Mouse (Mus musculus): ENCODE results near the gene Olfr1342. TPM values are rescaled to one million over a fixed set of nuclear protein-coding genes. Genes with fewer than 3 reads are reported as not detected.
A peak's percentile ranks its signal among the peaks of the same experiment; 100 is the strongest.

Gene Olfr1342
- polyA plus RNA-seq (2016; fragmentation: Nextera tagmentation; extraction: Ambion mirVana): 0.12 TPM in 1 of 2 replicates, not detected in the other

GRCm38 (mm10) chr4:118692412-118692973, at the start of gene Olfr1342:
Olfr1342 (minus strand) TSS chr4:118692756.
- Histone ChIP-seq H3K4me3 (replicated peaks) (no peak within 1 kb of the TSS), H3K4me2 (no peak within 1 kb of the TSS), H3K27ac (no peak within 1 kb of the TSS), H3K27me3 (no peaks in the 10 kb centered on the region), H3K4me1 (0 out of 2 replicates have a peak, but pooled peaks cover 4% of the 10 kb centered on the region), H3K36me3 (replicated peaks) (no peaks in the 10 kb centered on the region), H3K9me3 (no peaks in the 10 kb centered on the region), H3K9ac (no peak within 1 kb of the TSS)
- WGBS: 47% methylated on average over 12 of the region's 12 CpGs
- no peak for ATAC-seq (ENCODE audit: low FRiP score)

- Histone ChIP-seq H3K36me3 (replicated peaks) (no peaks in the 10 kb centered on the region), H3K4me3 (replicated peaks) (no peak overlapping the region), H3K9me3 (peaks cover 5% of the 10 kb centered on the region; the same call in 1 of the 2 replicates), H3K9ac (no peak overlapping the region), H3K4me1 (peaks cover 12% of the 10 kb centered on the region; the same call in 1 of the 2 replicates), H3K4me2 (peak overlapping the region; percentile 29), H3K27me3 (peaks cover 27% of the 10 kb centered on the region), H3K27ac (no peak overlapping the region)
- WGBS: 3% methylated on average over 16 of the region's 16 CpGs
- ATAC-seq (ENCODE audit: low FRiP score): no peak
Observed at GRCm38 (mm10) chr4:118741881-118742280, 49.3 kb upstream of the Olfr1342 start.

DNA sequence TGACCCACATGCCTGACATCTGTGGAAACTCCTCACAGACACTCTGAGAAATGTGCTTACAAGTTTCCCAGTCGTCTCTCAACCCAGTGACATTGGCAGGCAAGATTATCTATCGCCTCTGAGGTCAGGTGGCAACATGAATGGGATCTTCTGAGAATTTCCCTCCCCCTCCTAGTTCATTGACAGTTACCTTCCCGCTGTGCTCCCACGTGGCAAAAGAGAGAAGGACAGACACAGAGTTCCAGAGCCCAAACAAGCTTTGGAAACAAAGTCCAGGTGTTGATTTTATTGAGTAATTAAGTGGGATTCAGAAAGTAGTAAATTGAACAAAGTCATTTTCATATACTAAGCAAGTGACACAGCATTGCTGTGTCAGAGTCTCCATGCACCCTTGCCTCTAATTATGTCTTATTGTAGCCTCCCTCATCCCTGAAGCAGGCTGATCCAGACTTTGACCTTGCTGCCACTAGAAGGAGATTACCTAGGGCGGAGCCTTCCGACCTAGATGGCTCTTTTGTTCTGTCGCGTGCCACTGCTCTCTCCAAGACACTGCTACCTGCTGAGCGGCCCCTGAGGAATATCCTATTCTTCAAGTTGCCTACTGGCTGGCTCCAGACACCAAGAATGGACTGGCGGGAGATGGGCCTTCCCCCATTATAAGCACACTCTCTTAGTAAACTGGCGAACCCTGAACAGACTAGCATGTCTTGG, 48.6 kb upstream of the Olfr1342 start:
- no peak for ATAC-seq (ENCODE audit: low FRiP score)
- peak overlapping the region; percentile 29 for H3K4me2 ChIP-seq
- no peaks in the 10 kb centered on the region for H3K36me3 ChIP-seq (replicated peaks)
- peaks cover 1% of the 10 kb centered on the region; the same call in 1 of the 2 replicates for H3K9me3 ChIP-seq
- peaks cover 12% of the 10 kb centered on the region; the same call in 1 of the 2 replicates for H3K4me1 ChIP-seq
- no peak overlapping the region for H3K9ac ChIP-seq
- peaks cover 27% of the 10 kb centered on the region for H3K27me3 ChIP-seq
- no peak overlapping the region for H3K27ac ChIP-seq
- no peak overlapping the region for H3K4me3 ChIP-seq (replicated peaks)
- 4% methylated on average over 11 of the region's 11 CpGs for WGBS

DNA sequence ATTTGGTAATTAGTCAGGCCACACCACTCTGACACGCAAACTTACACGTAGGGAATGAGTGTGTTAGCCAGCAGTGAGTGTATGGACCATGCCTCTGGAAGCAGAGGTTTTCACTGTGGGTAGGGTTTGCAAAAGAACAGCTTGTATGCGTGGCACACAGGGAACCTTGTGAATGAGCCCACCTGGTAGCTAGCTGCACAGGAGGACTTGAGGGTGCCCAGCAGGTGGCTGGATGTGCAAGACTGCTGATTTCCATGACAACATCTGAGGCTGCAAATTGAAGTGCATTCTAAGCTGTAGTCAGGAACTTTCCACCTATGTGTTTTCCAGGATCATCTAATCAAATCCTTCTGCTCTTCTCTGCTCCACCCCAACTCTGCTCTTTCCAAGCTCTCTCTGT, 47.0 kb upstream of the Olfr1342 start:
- Histone ChIP-seq H3K27me3 (peaks cover 27% of the 10 kb centered on the region), H3K36me3 (replicated peaks) (no peaks in the 10 kb centered on the region), H3K4me1 (peaks cover 12% of the 10 kb centered on the region; the same call in 1 of the 2 replicates), H3K4me3 (replicated peaks) (no peak overlapping the region), H3K4me2 (no peak overlapping the region), H3K27ac (no peak overlapping the region), H3K9ac (no peak overlapping the region), H3K9me3 (no peaks in the 10 kb centered on the region)
- ATAC-seq (ENCODE audit: low FRiP score): no peak
- WGBS: 54% methylated on average over 3 of the region's 3 CpGs

GRCm38 (mm10) chr4:118731875-118732274, 39.3 kb upstream of the Olfr1342 start, which contains the start of gene Olfr1339:
Olfr1339 (plus strand) TSS chr4:118732175.
- Histone ChIP-seq H3K9ac (no peak within 1 kb of the TSS), H3K4me2 (no peak within 1 kb of the TSS), H3K4me1 (no peaks in the 10 kb centered on the region), H3K36me3 (replicated peaks) (no peaks in the 10 kb centered on the region), H3K27me3 (no peaks in the 10 kb centered on the region), H3K4me3 (replicated peaks) (no peak within 1 kb of the TSS), H3K27ac (no peak within 1 kb of the TSS), H3K9me3 (no peaks in the 10 kb centered on the region)
- no peak for ATAC-seq (ENCODE audit: low FRiP score)
- 100% methylated on average over 1 of the region's 1 CpGs for WGBS

DNA sequence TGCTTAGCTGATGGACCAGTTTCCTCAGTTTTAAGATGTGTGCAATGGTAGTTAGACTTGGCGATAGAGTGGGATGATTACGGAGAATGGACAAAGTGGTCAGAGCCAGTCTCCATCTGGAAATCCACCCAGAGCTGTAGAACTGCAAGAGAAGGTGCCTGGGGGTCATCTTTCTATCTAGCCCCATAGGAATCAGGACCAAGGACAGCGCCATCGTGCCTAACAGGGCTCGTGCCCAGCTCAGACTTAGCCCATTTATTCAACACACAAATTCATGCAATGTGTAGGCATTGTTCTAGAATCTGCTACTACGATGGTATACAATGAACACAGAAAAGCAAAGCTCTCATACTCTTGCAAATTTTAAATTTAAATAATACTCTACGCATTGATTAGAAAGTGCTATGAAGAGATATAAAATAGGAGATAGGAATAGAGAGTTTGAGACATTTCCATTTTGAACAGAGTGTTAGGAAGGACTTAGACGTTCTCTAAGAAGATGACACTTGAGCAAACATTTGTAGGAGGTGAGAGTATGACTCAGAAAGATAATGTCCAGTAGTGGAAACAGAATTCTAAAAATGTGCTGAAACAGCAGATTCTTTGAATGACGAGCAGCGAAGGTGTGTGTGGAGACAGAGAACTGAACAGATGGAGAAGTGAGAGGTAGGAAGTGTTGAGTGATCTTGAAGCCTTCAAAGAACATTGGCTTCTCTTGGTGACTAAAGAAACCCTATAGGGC, 29.4 kb upstream of the Olfr1342 start:
- Histone ChIP-seq H3K27ac (no peak overlapping the region), H3K4me3 (replicated peaks) (no peak overlapping the region), H3K27me3 (no peaks in the 10 kb centered on the region), H3K9me3 (no peaks in the 10 kb centered on the region), H3K4me1 (no peaks in the 10 kb centered on the region), H3K4me2 (no peak overlapping the region), H3K36me3 (replicated peaks) (no peaks in the 10 kb centered on the region), H3K9ac (no peak overlapping the region)
- no peak for ATAC-seq (ENCODE audit: low FRiP score)
- 56% methylated on average over 10 of the region's 10 CpGs for WGBS

DNA sequence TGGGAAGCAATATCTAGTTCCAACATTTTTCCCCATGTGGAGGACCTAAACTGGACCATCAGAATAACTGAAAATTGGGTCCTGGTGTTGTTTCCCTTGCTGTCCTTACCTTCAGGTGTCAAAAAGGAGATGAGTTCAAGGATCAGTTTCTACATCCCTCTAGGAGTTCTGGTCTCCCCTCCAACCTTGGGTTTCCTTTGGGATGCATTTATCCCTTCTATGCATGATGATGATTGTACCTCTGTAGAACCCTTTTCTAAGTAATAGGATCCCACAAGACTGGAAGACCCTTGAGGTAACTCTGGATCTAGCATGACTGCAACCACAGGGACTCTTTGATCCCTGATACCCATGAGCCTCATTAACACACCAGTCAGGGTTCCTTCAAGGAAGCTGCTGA, 27.3 kb upstream of the Olfr1342 start, which contains the start of gene Olfr1340:
Gene Olfr1340, plus strand, starts transcription at position 301 of the 400 bp plus-strand sequence.
- no peaks in the 10 kb centered on the region for H3K9me3 ChIP-seq
- H3K4me2 ChIP-seq: no peak within 1 kb of the TSS
- ATAC-seq (ENCODE audit: low FRiP score): no peak
- no peaks in the 10 kb centered on the region for H3K4me1 ChIP-seq
- H3K4me3 ChIP-seq (replicated peaks): no peak within 1 kb of the TSS
- no peaks in the 10 kb centered on the region for H3K36me3 ChIP-seq (replicated peaks)
- H3K27ac ChIP-seq: no peak within 1 kb of the TSS
- H3K9ac ChIP-seq: no peak within 1 kb of the TSS
- H3K27me3 ChIP-seq: no peaks in the 10 kb centered on the region

GRCm38 (mm10) chr4:118711656-118712055, 19.1 kb upstream of the Olfr1342 start:
- Histone ChIP-seq H3K9ac (no peak overlapping the region), H3K4me2 (no peak overlapping the region), H3K27ac (no peak overlapping the region), H3K4me3 (replicated peaks) (no peak overlapping the region), H3K27me3 (no peaks in the 10 kb centered on the region), H3K4me1 (no peaks in the 10 kb centered on the region), H3K9me3 (no peaks in the 10 kb centered on the region), H3K36me3 (replicated peaks) (no peaks in the 10 kb centered on the region)
- ATAC-seq (ENCODE audit: low FRiP score): no peak
- 11% methylated on average over 1 of the region's 1 CpGs for WGBS

DNA sequence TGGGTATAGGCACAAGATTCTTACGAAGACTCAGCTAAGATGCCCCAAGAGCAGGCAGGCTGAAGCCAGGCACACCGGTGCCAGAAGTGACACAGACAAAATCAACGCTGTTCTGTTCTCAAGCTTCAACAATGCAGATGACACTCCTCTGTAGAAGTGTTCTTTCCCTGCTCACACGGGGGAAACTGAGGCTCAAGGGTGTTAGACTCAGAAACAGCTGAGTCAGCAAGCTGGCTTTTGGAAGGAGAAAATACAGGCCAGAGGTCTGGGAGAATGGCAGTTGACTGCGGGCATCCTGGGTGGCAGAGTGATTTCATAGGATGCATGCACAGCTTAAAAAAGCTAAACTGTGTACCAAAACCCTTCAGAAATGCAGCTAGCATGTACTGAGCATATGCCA, 15.5 kb upstream of the Olfr1342 start:
- Histone ChIP-seq H3K9me3 (no peaks in the 10 kb centered on the region), H3K4me1 (no peaks in the 10 kb centered on the region), H3K4me3 (replicated peaks) (no peak overlapping the region), H3K4me2 (no peak overlapping the region), H3K27me3 (no peaks in the 10 kb centered on the region), H3K9ac (no peak overlapping the region), H3K36me3 (replicated peaks) (no peaks in the 10 kb centered on the region), H3K27ac (no peak overlapping the region)
- ATAC-seq (ENCODE audit: low FRiP score): no peak
- 83% methylated on average over 5 of the region's 5 CpGs for WGBS

DNA sequence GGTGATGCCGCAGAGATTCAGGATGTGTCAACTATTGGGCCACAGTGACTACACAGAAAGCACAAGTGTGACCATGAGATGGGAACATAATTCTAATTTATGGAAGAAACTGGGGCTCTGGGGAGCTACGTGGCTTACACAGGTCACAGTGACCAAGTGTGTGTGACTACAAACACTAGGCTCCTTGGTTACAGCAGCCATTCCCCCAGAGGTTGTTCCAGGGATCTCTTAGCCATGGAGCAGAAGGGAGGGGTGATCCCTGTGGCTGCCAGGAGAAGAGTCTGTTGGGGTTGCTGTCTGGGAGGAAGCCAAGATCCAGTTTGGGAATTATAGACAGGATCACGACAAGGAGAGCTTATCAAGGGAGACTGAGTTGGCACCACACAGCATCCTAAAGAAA, 10.7 kb upstream of the Olfr1342 start, which contains the start of gene Olfr1341:
Gene Olfr1341, plus strand, starts transcription at position 301 of the 400 bp plus-strand sequence.
- Histone ChIP-seq H3K4me3 (replicated peaks) (no peak within 1 kb of the TSS), H3K4me2 (no peak within 1 kb of the TSS), H3K4me1 (no peaks in the 10 kb centered on the region), H3K27ac (no peak within 1 kb of the TSS), H3K9ac (no peak within 1 kb of the TSS), H3K36me3 (replicated peaks) (no peaks in the 10 kb centered on the region), H3K27me3 (no peaks in the 10 kb centered on the region), H3K9me3 (no peaks in the 10 kb centered on the region)
- 84% methylated on average over 3 of the region's 3 CpGs for WGBS
- no peak for ATAC-seq (ENCODE audit: low FRiP score)

GRCm38 (mm10) chr4:118693812-118694211, 1.3 kb upstream of the Olfr1342 start:
- 35% methylated on average over 2 of the region's 2 CpGs for WGBS
- no peaks in the 10 kb centered on the region for H3K27me3 ChIP-seq
- H3K9ac ChIP-seq: no peak overlapping the region
- H3K4me2 ChIP-seq: no peak overlapping the region
- no peak for ATAC-seq (ENCODE audit: low FRiP score)
- H3K4me1 ChIP-seq: 0 out of 2 replicates have a peak, but pooled peaks cover 4% of the 10 kb centered on the region
- no peaks in the 10 kb centered on the region for H3K36me3 ChIP-seq (replicated peaks)
- H3K4me3 ChIP-seq (replicated peaks): no peak overlapping the region
- no peaks in the 10 kb centered on the region for H3K9me3 ChIP-seq
- H3K27ac ChIP-seq: no peak overlapping the region

- Histone ChIP-seq H3K9ac (no peak overlapping the region), H3K4me3 (replicated peaks) (no peak overlapping the region), H3K27me3 (no peaks in the 10 kb centered on the region), H3K27ac (no peak overlapping the region), H3K9me3 (no peaks in the 10 kb centered on the region), H3K36me3 (replicated peaks) (no peaks in the 10 kb centered on the region), H3K4me1 (no peaks in the 10 kb centered on the region), H3K4me2 (no peak overlapping the region)
- WGBS: 75% methylated on average over 2 of the region's 2 CpGs
- ATAC-seq (ENCODE audit: low FRiP score): no peak
Observed at GRCm38 (mm10) chr4:118687086-118687485, 5.5 kb downstream of the Olfr1342 start.

Measured in forebrain, embryonic 12.5 days (tissue).